Mouse (Mus musculus) midbrain, embryonic 14.5 days (tissue): ENCODE data around the gene Platr17. TPM values are rescaled to one million over a fixed set of nuclear protein-coding genes. Genes with fewer than 3 reads are reported as not detected.

Experiments
- ATAC-seq: fragments of 200-750 bp; cut with Nextera tagmentation; 2 replicates; pipeline ENCODE4 v1.8.0; 2017; ENCODE audit warnings: moderate number of reproducible peaks, moderate library complexity; ENCODE audit not compliant: low FRiP score, low TSS enrichment
- DNase-seq: peaks from one replicate; pipeline ENCODE4 v3.0.0-alpha.2; 2015
- H3K27ac ChIP-seq: fragments of 300-500 bp; sonication (generic); replicated peaks from 2 replicates; pipeline ENCODE4 v1.5.1; 2014; ENCODE audit warnings: mild to moderate bottlenecking, low read depth, low read length, moderate library complexity
- H3K27me3 ChIP-seq: fragments of 300-500 bp; sonication (generic); 2 replicates; pipeline ENCODE4 v1.6.1; 2014; ENCODE audit warnings: low read length, control low read depth, mixed read lengths; ENCODE audit not compliant: control insufficient read depth, insufficient read depth
- H3K36me3 ChIP-seq: fragments of 300-500 bp; sonication (generic); 2 replicates; pipeline ENCODE4 v1.6.1; 2014; ENCODE audit warnings: low read length, control low read depth; ENCODE audit not compliant: control insufficient read depth, insufficient read depth
- H3K4me1 ChIP-seq: fragments of 300-500 bp; sonication (generic); 2 replicates; pipeline ENCODE4 v1.6.1; 2014; ENCODE audit warnings: mild to moderate bottlenecking, antibody characterized with exemption, low read length, control low read depth; ENCODE audit not compliant: control insufficient read depth, insufficient read depth
- H3K4me2 ChIP-seq: fragments of 300-500 bp; sonication (generic); 2 replicates; pipeline ENCODE4 v1.6.1; 2014; ENCODE audit warnings: mild to moderate bottlenecking, low read length, moderate library complexity
- H3K4me3 ChIP-seq: fragments of 300-500 bp; sonication (generic); replicated peaks from 2 replicates; pipeline ENCODE4 v1.5.1; 2014; ENCODE audit warnings: low read depth, low read length
- H3K9ac ChIP-seq: fragments of 300-500 bp; sonication (generic); replicated peaks from 2 replicates; pipeline ENCODE4 v1.6.1; 2014; ENCODE audit warnings: mild to moderate bottlenecking, low read length, moderate library complexity
- H3K9me3 ChIP-seq: fragments of 300-500 bp; sonication (generic); 2 replicates; pipeline ENCODE4 v1.6.1; 2016; ENCODE audit warnings: low read length, control low read depth, mixed read lengths; ENCODE audit not compliant: control insufficient read depth
- WGBS: fragments of 180-500 bp; shearing (Covaris S2); extraction: QIAGEN DNeasy Blood & Tissue Kit; methylation state at CpG from one replicate; pipeline ENCODE4 v1.1.7; 2014; 5-methylcytosine and 5-hydroxymethylcytosine counted together
- polyA plus RNA-seq: library from polyadenylated mRNA; unstranded; fragments of >200 nt; fragmentation: Nextera tagmentation; extraction: Ambion mirVana; gene quantifications from 2 replicates; pipeline ENCODE4 v1.2.1, GENCODE M21; 2014

Platr17 gene
- polyA plus RNA-seq, 1 experiment from 2014 or later, result not detected

DNA sequence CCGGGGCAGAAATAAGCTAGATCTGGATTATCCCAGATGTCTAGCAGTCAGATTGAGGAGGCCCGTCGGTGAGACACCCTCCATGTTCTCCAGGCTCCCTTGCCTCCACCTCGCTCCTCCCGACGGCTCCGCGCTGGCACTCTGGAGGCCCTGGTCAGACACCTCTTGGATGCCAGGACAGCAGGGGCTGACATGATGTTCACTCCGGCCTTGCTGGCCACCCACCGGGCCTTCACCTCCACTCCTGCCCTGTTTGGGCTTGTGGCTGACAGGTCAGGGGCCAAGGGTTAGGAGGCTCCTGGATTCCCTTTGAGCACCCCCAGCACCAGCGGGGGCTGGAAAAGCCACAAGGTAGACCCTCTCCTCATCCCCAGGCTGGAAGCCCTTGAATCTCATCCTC lies 27.0 kb downstream of the Platr17 start:
- Histone ChIP-seq H3K9me3 (no peaks in the 10 kb centered on the region), H3K27ac (no peak overlapping the region), H3K4me1 (peaks cover 16% of the 10 kb centered on the region), H3K4me2 (no peak overlapping the region), H3K4me3 (0 out of 2 replicates have a peak overlapping the region, but pooled peaks have one; percentile 3), H3K36me3 (peaks cover 35% of the 10 kb centered on the region), H3K9ac (no peak overlapping the region), H3K27me3 (no peaks in the 10 kb centered on the region)
- 91% methylated on average over 11 of the region's 11 CpGs for WGBS
- no peak for DNase-seq
- no peak for ATAC-seq

DNA sequence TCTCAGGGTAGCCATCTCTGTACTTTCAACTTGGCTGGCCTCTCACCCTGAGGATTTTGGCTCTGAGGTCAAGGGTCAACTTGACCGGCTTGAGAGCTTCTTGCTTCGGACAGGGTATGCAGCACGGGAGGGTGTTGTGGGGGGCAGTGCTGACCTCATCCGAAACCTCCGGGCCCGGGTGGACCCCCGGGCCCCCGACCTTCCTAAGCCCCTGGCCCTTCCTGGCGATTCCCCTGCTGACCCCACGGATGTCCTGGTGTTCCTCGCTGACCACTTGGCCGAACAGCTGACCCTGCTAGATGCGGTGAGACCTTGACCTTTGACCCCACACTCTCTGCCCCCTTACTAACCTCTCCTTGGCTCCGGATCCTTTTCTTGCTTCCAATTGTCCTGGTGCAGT lies 27.5 kb downstream of the Platr17 start:
- Histone ChIP-seq H3K4me2 (no peak overlapping the region), H3K9ac (no peak overlapping the region), H3K9me3 (no peaks in the 10 kb centered on the region), H3K27ac (no peak overlapping the region), H3K4me3 (no peak overlapping the region), H3K4me1 (peaks cover 16% of the 10 kb centered on the region), H3K36me3 (peaks cover 40% of the 10 kb centered on the region), H3K27me3 (no peaks in the 10 kb centered on the region)
- DNase-seq, result no peak
- no peak for ATAC-seq
- WGBS, result 85% methylated on average over 14 of the region's 14 CpGs

DNA sequence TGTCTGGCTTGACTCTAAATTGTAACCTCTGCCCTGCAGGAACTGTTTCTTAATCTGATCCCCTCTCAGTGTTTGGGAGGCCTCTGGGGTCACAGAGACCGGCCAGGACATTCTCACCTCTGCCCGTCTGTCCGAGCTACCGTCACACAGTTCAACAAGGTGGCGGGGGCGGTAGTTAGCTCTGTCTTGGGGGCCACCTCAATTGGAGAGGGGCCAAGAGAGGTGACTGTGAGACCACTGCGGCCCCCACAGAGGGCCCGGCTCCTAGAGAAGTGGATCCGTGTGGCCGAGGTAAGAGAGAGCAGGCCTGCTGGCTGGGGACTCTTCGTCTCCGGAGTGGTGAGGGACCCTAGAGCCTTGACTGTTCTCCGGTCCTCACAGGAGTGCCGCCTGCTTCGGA lies 28.0 kb downstream of the Platr17 start:
- 91% methylated on average over 15 of the region's 15 CpGs for WGBS
- H3K27ac ChIP-seq, result no peak overlapping the region
- no peak overlapping the region for H3K4me3 ChIP-seq
- H3K27me3 ChIP-seq, result no peaks in the 10 kb centered on the region
- H3K4me2 ChIP-seq, result no peak overlapping the region
- peaks cover 16% of the 10 kb centered on the region for H3K4me1 ChIP-seq
- H3K9me3 ChIP-seq, result no peaks in the 10 kb centered on the region
- DNase-seq, result no peak
- H3K9ac ChIP-seq, result no peak overlapping the region
- ATAC-seq, result no peak
- peaks cover 41% of the 10 kb centered on the region for H3K36me3 ChIP-seq

DNA sequence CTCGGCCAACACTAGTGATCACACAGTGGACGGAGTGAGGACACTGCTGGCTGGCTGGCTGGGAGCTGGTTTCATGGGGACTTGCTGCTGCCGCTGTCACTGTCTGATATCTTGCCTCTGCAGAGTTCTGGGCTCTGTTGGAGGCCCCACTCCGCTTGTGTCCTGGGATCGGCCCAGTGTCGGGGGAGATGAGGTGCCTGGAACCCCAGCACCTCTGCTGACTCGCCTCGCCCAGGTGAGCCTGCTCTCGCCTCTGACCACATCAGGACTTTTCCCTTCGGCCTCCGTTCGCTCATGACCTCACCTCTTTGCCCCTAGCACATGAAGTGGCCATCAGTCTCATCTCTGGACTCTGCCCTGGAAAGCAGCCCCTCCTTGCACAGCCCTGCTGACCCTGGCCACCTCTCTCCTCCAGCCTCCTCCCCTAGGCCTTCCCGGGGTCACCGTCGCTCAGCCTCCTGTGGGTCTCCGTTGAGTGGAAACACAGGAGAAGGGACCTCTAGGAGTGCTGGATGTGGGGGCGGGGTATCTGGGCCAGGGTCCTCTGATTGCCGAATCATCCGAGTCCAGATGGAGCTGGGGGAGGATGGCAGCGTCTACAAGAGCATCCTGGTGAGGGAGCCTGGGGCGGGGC lies 30.6 kb downstream of the Platr17 start:
- no peaks in the 10 kb centered on the region for H3K9me3 ChIP-seq
- no peak overlapping the region for H3K27ac ChIP-seq
- peaks cover 52% of the 10 kb centered on the region for H3K36me3 ChIP-seq
- no peak overlapping the region for H3K4me2 ChIP-seq
- no peak overlapping the region for H3K4me3 ChIP-seq
- ATAC-seq, result no peak
- H3K9ac ChIP-seq, result no peak overlapping the region
- H3K27me3 ChIP-seq, result no peaks in the 10 kb centered on the region
- H3K4me1 ChIP-seq, result peaks cover 16% of the 10 kb centered on the region
- WGBS, result 91% methylated on average over 21 of the region's 21 CpGs
- no peak for DNase-seq

DNA sequence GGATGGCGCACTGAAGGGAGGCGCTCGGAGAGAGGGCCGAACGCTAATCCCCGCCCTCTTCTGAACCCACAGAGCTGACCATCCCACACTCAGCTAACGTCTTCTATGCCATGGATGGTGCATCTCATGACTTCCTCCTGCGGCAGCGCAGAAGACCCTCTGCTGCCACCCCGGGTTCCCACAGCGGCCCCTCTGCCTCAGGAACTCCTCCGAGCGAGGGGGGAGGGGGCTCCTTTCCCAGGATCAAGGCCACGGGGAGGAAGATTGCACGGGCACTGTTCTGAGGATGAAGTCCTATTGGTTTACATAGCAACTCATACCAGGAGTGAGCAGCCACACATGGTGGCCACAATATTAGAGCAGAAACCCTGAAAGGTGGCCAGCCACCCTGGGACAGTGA lies 32.1 kb downstream of the Platr17 start:
- DNase-seq, result no peak
- WGBS, result 83% methylated on average over 15 of the region's 15 CpGs

DNA sequence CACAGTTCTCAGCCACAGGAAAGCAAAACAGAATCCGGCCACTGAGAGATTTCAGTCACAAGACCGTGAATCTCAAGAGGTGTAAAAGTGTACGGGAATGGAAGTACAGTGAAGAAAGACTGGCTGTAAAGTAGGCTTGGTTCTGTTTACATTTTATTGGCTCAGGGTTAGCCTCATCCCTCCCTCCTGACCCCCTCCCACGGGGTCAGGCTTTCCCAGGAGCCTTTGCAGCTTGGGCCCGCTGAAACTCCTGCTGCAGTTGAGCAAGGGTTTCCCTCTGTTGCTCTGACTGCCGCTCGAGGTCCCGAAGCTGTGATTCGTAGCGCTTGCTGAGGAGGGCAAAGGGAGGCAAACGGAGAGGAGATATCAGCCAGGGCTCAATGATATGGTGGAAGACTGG lies 33.8 kb downstream of the Platr17 start:
- Histone ChIP-seq H3K4me3 (no peak overlapping the region), H3K27ac (no peak overlapping the region), H3K4me1 (peaks cover 16% of the 10 kb centered on the region), H3K27me3 (no peaks in the 10 kb centered on the region), H3K9ac (no peak overlapping the region), H3K4me2 (peak overlapping the region; percentile 95; the same call in 1 of the 2 replicates), H3K9me3 (no peaks in the 10 kb centered on the region), H3K36me3 (peaks cover 48% of the 10 kb centered on the region)
- ATAC-seq (no peak), DNase-seq (no peak)
- 88% methylated on average over 11 of the region's 11 CpGs for WGBS

More for the DNA sequence above, 32.1 kb downstream of the Platr17 start:
- no peak for ATAC-seq
- Histone ChIP-seq H3K27me3 (no peaks in the 10 kb centered on the region), H3K27ac (no peak overlapping the region), H3K4me2 (no peak overlapping the region), H3K4me3 (no peak overlapping the region), H3K36me3 (peaks cover 52% of the 10 kb centered on the region), H3K4me1 (peaks cover 16% of the 10 kb centered on the region), H3K9ac (no peak overlapping the region), H3K9me3 (no peaks in the 10 kb centered on the region)

DNA sequence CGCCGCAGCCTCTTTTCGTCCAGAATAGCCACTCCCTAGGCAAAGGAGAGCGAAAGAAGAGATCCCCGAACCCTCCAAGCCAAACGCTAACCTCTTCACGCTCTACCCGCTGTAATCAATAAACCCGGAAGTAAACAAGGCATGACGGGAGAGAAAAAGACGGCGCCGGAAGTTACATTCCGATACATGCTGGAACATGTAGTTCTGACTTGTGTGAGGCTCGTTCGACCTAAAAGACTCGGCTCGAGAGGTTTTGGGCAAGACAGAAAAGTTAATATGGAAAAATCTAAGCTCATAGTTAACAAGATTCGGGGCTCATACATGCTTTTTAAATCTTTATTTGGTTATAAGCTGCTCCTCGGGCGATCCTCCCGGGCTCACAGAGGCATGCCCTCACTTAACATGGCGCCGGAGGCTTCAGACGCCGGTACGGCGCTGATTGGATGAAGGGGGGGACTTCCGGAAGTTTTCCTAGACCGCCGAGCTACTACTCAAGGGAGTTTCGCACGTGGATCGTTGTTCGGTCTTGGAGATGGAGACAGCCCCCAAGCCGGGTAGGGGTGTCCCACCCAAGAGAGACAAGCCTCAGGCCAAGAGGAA lies 35.4 kb downstream of the Platr17 start, which contains the start of the genes Pfdn6 and Wdr46:
TSS of gene Pfdn6 (minus strand) at position 138 of the 600 bp plus-strand sequence.
TSS of gene Wdr46 (plus strand) at position 455 of the 600 bp plus-strand sequence.
- H3K4me1 ChIP-seq, result peaks cover 16% of the 10 kb centered on the region
- H3K9me3 ChIP-seq, result no peaks in the 10 kb centered on the region
- WGBS, result under 1% methylated on average over 36 of the region's 36 CpGs
- H3K36me3 ChIP-seq, result peaks cover 55% of the 10 kb centered on the region
- ATAC-seq (peak; percentile 91), DNase-seq (peak; percentile 96)
- H3K27me3 ChIP-seq, result no peaks in the 10 kb centered on the region
- H3K4me3 ChIP-seq, result peak within 1 kb of the TSS; percentile 67
- peak within 1 kb of the TSS; percentile 95 for H3K4me2 ChIP-seq
- H3K9ac ChIP-seq, result peak within 1 kb of the TSS; percentile 65
- no peak within 1 kb of the TSS for H3K27ac ChIP-seq

DNA sequence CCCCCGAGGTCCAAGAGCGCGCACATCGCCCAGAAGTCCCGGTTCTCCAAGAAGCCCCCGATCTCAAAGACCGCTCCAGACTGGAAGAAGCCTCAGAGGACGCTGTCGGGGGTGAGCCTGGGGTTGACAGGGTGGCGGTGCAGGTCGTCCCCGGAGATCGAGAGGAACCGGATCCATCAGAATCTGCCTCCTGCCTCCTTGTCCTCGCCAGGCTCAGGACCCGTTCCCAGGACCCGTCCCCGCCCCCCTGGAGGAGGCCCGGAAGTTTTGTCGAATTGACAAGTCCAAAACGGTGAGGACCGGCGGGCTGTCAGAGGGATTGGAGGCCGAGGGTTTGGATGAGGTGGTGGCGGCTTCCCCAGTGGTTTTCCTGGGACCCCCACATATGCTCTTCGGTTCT lies 36.0 kb downstream of the Platr17 start:
- Histone ChIP-seq H3K9me3 (no peaks in the 10 kb centered on the region), H3K9ac (peak overlapping the region; percentile 58), H3K4me3 (peak overlapping the region; percentile 67), H3K4me2 (peak overlapping the region; percentile 95), H3K36me3 (peaks cover 55% of the 10 kb centered on the region), H3K27ac (no peak overlapping the region), H3K4me1 (peaks cover 16% of the 10 kb centered on the region), H3K27me3 (no peaks in the 10 kb centered on the region)
- ATAC-seq (0 out of 2 replicates have a peak, but pooled peaks have one; percentile 7), DNase-seq (no peak)
- WGBS, result 4% methylated on average over 26 of the region's 26 CpGs

DNA sequence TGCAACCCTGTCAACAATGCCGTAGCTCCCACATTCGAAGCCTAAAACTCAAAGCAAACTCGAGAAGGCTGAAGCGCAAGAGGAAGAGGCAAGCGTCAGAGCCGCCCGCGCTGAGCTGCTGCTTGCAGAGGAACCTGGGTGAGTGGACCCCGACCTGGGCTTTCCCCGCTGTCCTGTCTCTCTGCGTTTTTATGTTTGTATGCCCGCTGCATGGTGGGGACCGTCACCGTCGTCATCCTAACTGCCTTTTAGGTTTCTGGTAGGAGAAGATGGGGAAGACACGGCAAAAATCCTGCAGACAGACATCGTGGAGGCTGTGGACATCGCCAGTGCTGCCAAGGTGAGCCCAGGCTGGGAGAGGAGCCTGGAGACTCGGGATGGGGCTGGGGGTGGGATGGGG lies 36.4 kb downstream of the Platr17 start:
- ATAC-seq, result no peak
- no peak for DNase-seq
- Histone ChIP-seq H3K36me3 (peaks cover 59% of the 10 kb centered on the region), H3K9me3 (no peaks in the 10 kb centered on the region), H3K27me3 (no peaks in the 10 kb centered on the region), H3K27ac (no peak overlapping the region), H3K9ac (peak overlapping the region; percentile 58), H3K4me1 (peaks cover 16% of the 10 kb centered on the region), H3K4me3 (peak overlapping the region; percentile 67), H3K4me2 (peak overlapping the region; percentile 95)
- 63% methylated on average over 19 of the region's 19 CpGs for WGBS
